7 mouse cellular contexts compared by ENCODE assay signal in the genomic region with DNA sequence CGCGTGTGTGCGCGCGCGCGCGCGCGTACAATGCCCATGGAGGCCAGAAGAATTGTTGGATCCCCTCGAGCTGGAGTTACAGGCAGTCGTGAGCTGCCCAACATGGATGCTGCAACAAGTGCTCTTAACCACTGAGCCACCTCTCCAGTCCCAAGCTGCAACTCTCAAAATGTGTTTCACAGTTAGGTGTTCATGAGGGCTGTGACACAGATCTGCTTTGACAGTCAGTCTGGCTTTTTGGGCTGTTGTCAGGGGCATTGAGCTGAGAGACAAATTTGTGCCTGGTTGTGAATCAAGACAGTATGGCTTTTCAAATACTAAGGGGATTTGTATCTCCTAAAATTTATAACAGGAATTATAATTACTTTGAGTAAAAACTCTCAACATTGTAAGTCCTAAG.
DNase-seq lines count a peak whose midpoint lies in the region; ATAC-seq and TF ChIP-seq lines count a peak whose summit lies in the region.

No protein-coding gene starts in this region.

- H3K27ac ChIP-seq in kidney, embryonic 15.5 days = peak overlapping the region; percentile 54; the same call in 1 of the 2 replicates
- peak overlapping the region; percentile 40 for H3K27ac ChIP-seq in bone marrow, adult 2 months (ENCODE audit: control insufficient read depth, insufficient read depth, low read depth, low read length, poor library complexity)
- peak overlapping the region; percentile 94 for H3K27ac ChIP-seq in brown adipose tissue, adult 24 weeks (replicated peaks; ENCODE audit: low read depth, low read length)
- peak overlapping the region; percentile 86 for H3K27ac ChIP-seq in hindbrain, postnatal 0 days

- H3K4me2 ChIP-seq in kidney, embryonic 15.5 days = no peak overlapping the region
- peak overlapping the region; percentile 49; the same call in 1 of the 2 replicates for H3K4me2 ChIP-seq in hindbrain, postnatal 0 days (ENCODE audit: low read depth, low read length)

- WGBS in kidney, embryonic 15.5 days = 93% methylated on average over 12 of the region's 12 CpGs
- WGBS in bone marrow, adult 2 months = 86% methylated on average over 12 of the region's 12 CpGs
- WGBS in hindbrain, postnatal 0 days = 60% methylated on average over 12 of the region's 12 CpGs

- H3K27me3 ChIP-seq in kidney, embryonic 15.5 days = no peaks in the 10 kb centered on the region
- H3K27me3 ChIP-seq in hindbrain, postnatal 0 days (ENCODE audit: insufficient read depth, low read length) = no peaks in the 10 kb centered on the region

- DNase-seq in kidney, postnatal 36 days = no peak
- peak; percentile 44 for DNase-seq in hindbrain, postnatal 0 days (ENCODE audit: low spot score)
- DNase-seq in right cerebral cortex, adult 18-20 months = no peak
- DNase-seq in urinary bladder, adult 18-20 months (ENCODE audit: low spot score in 2 of 2) = no peak

- no peak overlapping the region for H3K9ac ChIP-seq in kidney, embryonic 15.5 days
- H3K9ac ChIP-seq in hindbrain, postnatal 0 days (replicated peaks; ENCODE audit: low read length) = no peak overlapping the region

- no peak for TF ChIP-seq POLR2A in bone marrow, adult 2 months (IDR thresholded peaks at IDR 0.05; ENCODE audit: borderline replicate concordance, control insufficient read depth, low read depth, low read length)

- H3K36me3 ChIP-seq in kidney, embryonic 15.5 days = peaks cover 27% of the 10 kb centered on the region
- no peaks in the 10 kb centered on the region for H3K36me3 ChIP-seq in hindbrain, postnatal 0 days (ENCODE audit: insufficient read depth, low read length)

- no peak overlapping the region for H3K4me3 ChIP-seq in kidney, embryonic 15.5 days (replicated peaks)
- no peak overlapping the region for H3K4me3 ChIP-seq in bone marrow, adult 2 months (replicated peaks; ENCODE audit: control insufficient read depth, low read depth, low read length)
- H3K4me3 ChIP-seq in brown adipose tissue, adult 24 weeks (ENCODE audit: insufficient read depth, low read depth, low read length) = no peak overlapping the region
- no peak overlapping the region for H3K4me3 ChIP-seq in hindbrain, postnatal 0 days (ENCODE audit: low read length)

- no peaks in the 10 kb centered on the region for H3K9me3 ChIP-seq in kidney, embryonic 15.5 days (replicated peaks)
- no peaks in the 10 kb centered on the region for H3K9me3 ChIP-seq in hindbrain, postnatal 0 days (ENCODE audit: low read length)

- no peak for TF ChIP-seq CTCF in bone marrow, adult 2 months (IDR thresholded peaks at IDR 0.05; ENCODE audit: control insufficient read depth, insufficient read depth, low read length)
- TF ChIP-seq CTCF in hindbrain, postnatal 0 days (IDR thresholded peaks at IDR 0.05; ENCODE audit: low read depth) = no peak

- H3K4me1 ChIP-seq in kidney, embryonic 15.5 days = peaks cover 77% of the 10 kb centered on the region
- H3K4me1 ChIP-seq in bone marrow, adult 2 months (ENCODE audit: control insufficient read depth, insufficient read depth, low read length) = peaks cover 20% of the 10 kb centered on the region
- H3K4me1 ChIP-seq in brown adipose tissue, adult 24 weeks (ENCODE audit: control insufficient read depth, insufficient read depth, insufficient read length, low read length) = peaks cover 57% of the 10 kb centered on the region
- peaks cover 54% of the 10 kb centered on the region for H3K4me1 ChIP-seq in hindbrain, postnatal 0 days (ENCODE audit: insufficient read depth, low read length)

- no peak for ATAC-seq in kidney, embryonic 15.5 days (replicated peaks; ENCODE audit: low FRiP score)
- ATAC-seq in hindbrain, postnatal 0 days = no peak

Comparison
In these comparisons a context has a peak if more than half of its experiments do, and no peak if none do; other contexts are left out.
1. H3K27ac ChIP-seq: peak in every context shown above with its lines; median percentile 94 in brown adipose tissue, adult 24 weeks; 86 in hindbrain, postnatal 0 days; 54 in kidney, embryonic 15.5 days; 40 in bone marrow, adult 2 months.